Mouse (Mus musculus) embryonic fibroblast, embryonic 13.5 days (primary cell): Measurements from ENCODE around the gene Zfp668. TPM values are rescaled to one million over a fixed set of nuclear protein-coding genes. Genes with fewer than 3 reads are reported as not detected.
A peak's percentile ranks its signal among the peaks of the same experiment; 100 is the strongest.
"Not testable (repeated sequence)": the region's sequence is repeated elsewhere in the genome, so short reads cannot be mapped to it uniquely, and the experiment has no call there.

Source experiments
- H3K27ac ChIP-seq: 2 replicates; pipeline ENCODE4 v1.5.1; 2012; ENCODE audit warnings: low read length, control low read depth, inconsistent platforms; ENCODE audit not compliant: insufficient read depth
- H3K4me1 ChIP-seq: 2 replicates; pipeline ENCODE4 v1.6.1; 2011; ENCODE audit warnings: low read length; ENCODE audit not compliant: control insufficient read depth, insufficient read depth
- H3K4me3 ChIP-seq: 2 replicates; pipeline ENCODE4 v1.5.1; 2011; ENCODE audit warnings: mild to moderate bottlenecking, control low read depth, low read length; ENCODE audit not compliant: insufficient read depth
- CTCF ChIP-seq: IDR thresholded peaks from 2 replicates; pipeline ENCODE4 v1.5.1; 2011; ENCODE audit warnings: mild to moderate bottlenecking, control low read depth, low read length, moderate library complexity, borderline replicate concordance; ENCODE audit not compliant: insufficient read depth
- POLR2A ChIP-seq: IDR thresholded peaks from 2 replicates; pipeline ENCODE4 v1.6.1; 2011; ENCODE audit warnings: low read depth, mild to moderate bottlenecking, control low read depth, low read length, moderate library complexity
- polyA plus RNA-seq: library from polyadenylated mRNA; stranded (reverse); fragments of >200 nt; gene quantifications from 2 replicates; pipeline ENCODE4 v1.2.4, GENCODE M21; 2011; ENCODE audit warnings: low read depth; ENCODE audit not compliant: missing spikeins, insufficient read length

The Zfp668 gene
- polyA plus RNA-seq, 1 experiment: 15.6 TPM

DNA sequence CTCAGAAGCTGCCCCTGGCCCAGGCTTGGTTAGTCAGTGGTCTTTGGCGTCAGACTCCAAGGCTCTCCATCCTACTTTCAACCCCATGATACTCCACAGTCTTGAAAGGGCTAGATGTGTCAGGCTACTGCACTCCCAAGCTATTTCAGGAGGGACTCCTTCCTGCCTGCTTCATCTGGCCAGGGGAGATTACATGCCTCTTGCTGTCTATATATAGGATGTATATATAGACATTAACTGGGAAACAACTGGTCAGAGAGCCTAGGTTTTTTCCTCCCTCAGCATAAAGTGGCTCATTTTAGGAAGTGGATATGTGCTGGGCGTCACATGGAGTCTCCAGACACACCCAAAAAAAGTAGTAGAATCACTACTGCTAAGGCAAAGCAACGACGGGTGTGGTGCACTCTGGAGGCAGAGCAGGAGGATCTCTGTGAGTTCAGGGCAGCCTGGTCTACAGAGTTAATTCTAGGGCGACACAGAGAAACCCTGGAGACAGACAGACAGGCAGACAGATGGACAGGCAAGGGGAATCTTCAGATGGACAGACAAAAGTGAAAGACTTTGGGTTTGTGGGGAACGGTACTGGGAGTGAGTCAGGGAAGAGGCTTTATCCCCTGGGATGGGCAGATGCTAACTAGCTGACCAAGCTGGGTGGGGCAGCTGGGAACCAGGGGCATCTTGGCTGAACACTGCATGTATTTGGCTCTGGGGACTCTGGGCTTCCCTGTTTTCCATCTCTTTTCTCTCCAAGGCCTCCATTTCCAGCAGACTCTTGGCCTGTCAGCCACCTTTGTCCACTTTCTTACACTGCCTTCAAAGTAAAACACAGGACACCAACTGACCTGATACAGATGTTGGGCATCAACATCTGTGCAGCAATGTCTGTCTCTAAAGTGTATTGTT is 26.4 kb downstream of the Zfp668 start:
- peak overlapping the region; percentile 43; the same call in 1 of the 2 replicates for H3K27ac ChIP-seq
- H3K4me3 ChIP-seq: no peak overlapping the region

DNA sequence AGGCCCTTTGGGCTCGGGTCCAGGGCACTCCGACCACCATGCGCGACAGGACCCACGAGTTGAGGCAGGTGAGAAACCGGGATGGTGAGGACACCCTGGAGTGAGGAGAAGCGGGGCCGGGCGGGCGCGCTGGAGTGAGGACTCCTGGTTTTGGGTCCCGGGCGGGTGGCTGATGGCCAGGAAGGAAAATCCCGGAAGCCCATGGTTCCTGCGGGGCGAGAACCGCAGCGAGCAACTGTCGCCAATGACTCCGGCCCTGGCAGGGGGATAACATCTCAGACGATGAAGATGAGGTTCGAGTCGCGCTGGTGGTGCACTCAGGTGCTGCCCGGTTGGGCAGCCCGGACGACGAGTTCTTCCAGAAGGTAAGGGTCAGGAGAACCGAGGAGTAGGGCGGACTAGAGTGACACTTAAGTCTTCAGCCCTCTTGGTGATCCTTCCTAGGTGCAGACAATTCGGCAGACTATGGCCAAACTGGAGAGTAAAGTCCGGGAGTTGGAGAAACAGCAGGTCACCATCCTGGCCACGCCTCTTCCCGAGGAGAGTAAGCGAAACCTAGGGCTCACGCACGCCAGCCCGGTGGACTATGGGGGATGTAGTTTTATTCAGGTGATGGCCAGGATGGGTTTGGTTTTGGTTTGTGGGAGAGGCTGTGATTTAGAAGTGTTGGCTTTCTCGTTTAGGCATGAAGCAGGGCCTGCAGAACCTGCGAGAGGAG is 34.5 kb downstream of the Zfp668 start:
- H3K27ac ChIP-seq: peak overlapping the region; percentile 89

More for the DNA sequence above, 26.4 kb downstream of the Zfp668 start:
- TF ChIP-seq POLR2A (0 out of 2 replicates have a peak, but pooled peaks have one; percentile 16), CTCF (no peak)
- H3K4me1 ChIP-seq: peaks cover 6% of the 10 kb centered on the region

DNA sequence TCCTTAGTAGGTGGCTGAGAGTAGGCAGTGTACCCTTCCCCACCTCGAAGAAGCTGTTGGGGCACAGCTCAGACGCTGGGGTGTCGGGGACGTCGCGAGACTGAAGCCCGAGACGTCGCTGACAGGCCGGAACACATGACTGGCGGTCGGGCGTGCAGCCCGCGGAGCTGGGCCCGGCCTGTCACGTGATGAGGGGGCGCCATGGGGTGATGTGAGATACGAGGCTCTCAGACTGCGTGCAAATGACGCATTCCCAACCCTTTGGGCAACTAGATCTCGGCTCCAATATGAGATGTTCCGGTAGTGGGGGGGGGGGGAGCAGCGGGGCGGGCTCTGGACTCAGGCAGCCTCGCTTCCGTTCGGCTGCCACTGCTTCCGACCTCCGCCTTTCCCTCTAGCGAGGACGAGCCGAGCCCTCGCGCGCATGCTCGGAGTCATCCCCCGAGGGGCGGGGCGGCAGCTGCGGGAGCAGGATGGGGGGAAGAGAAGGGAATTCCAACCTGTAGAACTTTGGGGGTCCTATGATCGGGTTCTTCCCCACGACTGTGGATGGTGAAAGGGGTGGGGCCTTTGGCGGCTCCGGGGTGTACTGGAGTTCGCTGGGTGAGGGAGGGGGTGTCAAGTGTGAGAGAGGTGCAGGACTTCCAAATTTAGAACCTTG is 35.2 kb downstream of the Zfp668 start:
- no peak for TF ChIP-seq CTCF
- TF ChIP-seq POLR2A: peak; percentile 84
- peak overlapping the region; percentile 94 for H3K4me3 ChIP-seq
- H3K27ac ChIP-seq: peak overlapping the region; percentile 93

More for the DNA sequence above, 34.5 kb downstream of the Zfp668 start:
- TF ChIP-seq POLR2A (peak; percentile 94), CTCF (no peak)
- Histone ChIP-seq H3K4me3 (peak overlapping the region; percentile 94), H3K4me1 (no peaks in the 10 kb centered on the region)

DNA sequence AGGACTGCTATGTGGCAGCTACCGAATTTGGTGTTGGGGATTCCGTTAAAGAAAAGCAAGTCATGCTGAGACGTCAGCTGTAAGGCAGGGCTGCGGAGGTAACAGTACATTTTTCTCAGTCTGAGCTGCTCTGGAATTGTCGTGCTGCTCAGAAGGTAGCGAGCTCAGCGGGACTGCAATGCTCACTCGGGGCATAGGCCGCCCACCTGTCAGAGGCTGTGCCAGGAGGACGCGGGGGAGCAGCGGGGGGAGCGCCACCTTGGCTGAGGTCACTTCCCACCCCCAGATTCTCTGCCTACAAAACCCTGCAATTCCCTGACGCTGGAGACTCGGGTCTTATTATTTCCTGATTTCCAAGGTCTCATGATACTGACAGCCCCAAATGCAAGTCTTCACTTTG is 35.7 kb downstream of the Zfp668 start:
- Histone ChIP-seq H3K4me1 (no peaks in the 10 kb centered on the region), H3K27ac (peak overlapping the region; percentile 93), H3K4me3 (peak overlapping the region; percentile 22)
- TF ChIP-seq POLR2A: peak; percentile 12; the same call in 1 of the 2 replicates
- TF ChIP-seq CTCF: no peak

More for the DNA sequence above, 35.2 kb downstream of the Zfp668 start:
- H3K4me1 ChIP-seq: no peaks in the 10 kb centered on the region

DNA sequence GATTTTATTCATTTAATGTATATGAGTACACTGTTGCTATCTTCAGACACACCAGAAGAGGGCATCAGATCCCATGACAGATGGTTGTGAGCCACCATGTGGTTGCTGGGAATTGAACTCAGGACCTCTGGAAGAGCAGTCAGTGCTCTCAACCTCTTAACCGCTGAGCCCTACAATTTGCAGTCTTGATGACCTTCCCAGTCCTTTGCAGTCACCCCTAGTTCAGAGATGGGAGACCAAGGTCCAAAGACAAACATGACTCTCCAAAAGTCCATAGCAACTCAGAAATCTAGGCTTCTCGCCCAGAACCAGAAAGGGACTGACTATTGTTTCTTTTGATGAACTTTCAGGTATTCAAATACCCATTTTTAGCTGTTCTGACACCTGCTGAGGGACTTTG is 36.6 kb downstream of the Zfp668 start:
- not testable (repeated sequence) for H3K4me1 ChIP-seq, H3K27ac ChIP-seq, H3K4me3 ChIP-seq

DNA sequence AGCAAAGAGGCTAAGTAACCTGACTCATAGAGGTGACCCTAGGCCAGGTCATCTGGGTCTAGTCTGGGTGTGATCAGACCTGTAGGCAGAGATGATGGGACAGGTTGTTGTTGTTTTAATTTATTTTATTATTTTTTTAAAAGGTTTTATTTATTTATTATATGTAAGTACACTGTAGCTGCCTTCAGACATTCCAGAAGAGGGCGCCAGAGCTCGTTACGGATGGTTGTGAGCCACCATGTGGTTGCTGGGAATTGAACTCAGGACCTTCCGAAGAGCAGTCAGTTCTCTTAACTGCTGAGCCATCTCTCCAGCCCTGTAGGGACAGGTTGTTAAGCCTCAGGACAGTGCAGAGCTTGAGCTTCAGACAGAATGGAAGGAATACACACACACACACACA is 38.8 kb downstream of the Zfp668 start:
- H3K4me3 ChIP-seq, H3K4me1 ChIP-seq, H3K27ac ChIP-seq: not testable (repeated sequence)

DNA sequence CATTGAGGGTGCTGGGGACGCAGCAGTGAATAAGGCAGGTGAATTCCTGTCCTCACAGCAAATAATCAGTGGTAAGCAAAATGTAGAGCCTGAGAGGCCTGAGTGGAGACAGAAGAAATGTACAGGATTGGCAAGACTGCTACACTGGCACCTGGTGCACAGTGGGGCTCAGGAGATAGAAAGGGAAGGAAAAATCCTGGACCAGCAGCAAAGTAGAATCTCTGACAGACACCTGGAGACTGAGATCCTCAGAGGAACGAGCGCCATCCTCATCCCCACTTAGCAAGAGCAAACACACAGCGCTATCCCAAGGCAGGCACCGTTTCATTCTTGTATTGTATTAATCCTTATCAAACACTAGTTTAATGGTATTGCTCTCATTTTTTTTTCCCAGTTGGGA is 39.2 kb downstream of the Zfp668 start:
- TF ChIP-seq CTCF (no peak), POLR2A (no peak)
- no peak overlapping the region for H3K4me3 ChIP-seq
- H3K27ac ChIP-seq: no peak overlapping the region
- no peaks in the 10 kb centered on the region for H3K4me1 ChIP-seq

DNA sequence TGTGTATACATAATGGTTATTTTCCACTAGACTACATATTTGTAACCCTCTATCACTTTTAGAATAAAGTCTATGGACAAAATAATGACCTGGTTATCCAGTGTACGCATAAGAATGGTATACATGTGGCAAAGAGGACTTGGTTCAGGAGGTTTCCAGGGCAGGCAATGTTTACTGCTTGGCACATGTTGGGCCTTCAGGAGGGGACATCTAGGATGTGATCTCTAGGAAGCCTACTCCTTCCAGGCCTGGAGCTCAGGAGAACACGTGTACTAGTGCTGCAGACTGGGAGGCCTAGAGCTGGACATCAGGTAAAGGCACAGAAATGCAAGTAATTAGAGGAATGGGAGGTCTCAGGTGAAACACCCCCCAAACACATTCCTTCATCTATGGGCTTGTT is 41.1 kb downstream of the Zfp668 start:
- Histone ChIP-seq H3K4me3 (no peak overlapping the region), H3K27ac (no peak overlapping the region), H3K4me1 (no peaks in the 10 kb centered on the region)
- TF ChIP-seq POLR2A: no peak
- no peak for TF ChIP-seq CTCF

DNA sequence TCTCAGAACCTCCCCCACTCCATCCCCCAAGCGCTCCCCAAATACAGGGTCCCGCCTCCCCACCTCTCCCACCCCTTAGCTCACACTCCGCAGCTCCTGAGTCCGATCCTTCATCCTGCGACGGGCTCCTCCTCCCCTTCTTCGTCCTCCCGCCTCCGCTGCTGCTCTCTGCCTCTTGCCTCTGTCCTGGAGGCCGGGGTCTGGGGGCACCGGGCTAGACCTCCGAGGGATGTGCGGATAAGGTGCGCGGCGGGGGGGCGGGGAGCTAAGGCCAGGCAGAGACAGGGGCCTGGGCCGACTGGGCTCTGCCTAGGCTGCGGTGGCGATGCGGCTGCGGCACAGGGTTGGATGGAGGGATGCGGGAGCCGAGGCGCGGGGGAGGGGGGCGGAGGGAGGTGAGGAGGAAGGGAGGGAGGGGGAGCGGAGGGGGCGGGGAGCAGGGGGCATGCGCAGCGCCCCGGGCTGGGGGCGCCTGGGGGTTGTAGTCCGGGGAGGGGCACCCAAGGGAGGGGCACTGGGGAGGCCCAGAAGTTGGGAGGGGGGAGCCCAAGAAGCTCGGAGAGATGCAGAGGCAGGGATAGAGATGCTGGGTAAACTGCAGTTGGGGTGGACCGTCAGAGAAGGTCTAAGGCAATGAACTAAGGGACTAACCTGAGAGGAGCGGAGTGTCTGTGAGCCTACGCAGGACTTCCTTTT is 52.3 kb downstream of the Zfp668 start, which contains the start of the genes Stx4a and Stx1b:
Stx4a (plus strand) TSS at position 119 of the 696 bp plus-strand sequence.
Stx1b (minus strand) TSS at position 374 of the 696 bp plus-strand sequence.
- no peak within 1 kb of the TSS for H3K27ac ChIP-seq
- TF ChIP-seq CTCF (no peak), POLR2A (no peak)
- H3K4me3 ChIP-seq: peak within 1 kb of the TSS; percentile 38
- no peaks in the 10 kb centered on the region for H3K4me1 ChIP-seq
